Mouse (Mus musculus) liver, embryonic 13.5 days (tissue): ENCODE measurements around the gene Adora2a. TPM values are rescaled to one million over a fixed set of nuclear protein-coding genes. Genes with fewer than 3 reads are reported as not detected.
A peak's percentile ranks its signal among the peaks of the same experiment; 100 is the strongest.
"Not testable (repeated sequence)": the region's sequence is repeated elsewhere in the genome, so short reads cannot be mapped to it uniquely, and the experiment has no call there.

ENCODE experiments used
- ATAC-seq: fragments of 200-750 bp; cut with Nextera tagmentation; 2 replicates; pipeline ENCODE4 v1.8.0; 2017; ENCODE audit warnings: low read depth, mild to moderate bottlenecking, moderate number of reproducible peaks, moderate library complexity
- DNase-seq: peaks from one replicate; pipeline ENCODE4 v3.0.0; 2022
- H3K27ac ChIP-seq: fragments of 300-500 bp; sonication (generic); 2 replicates; pipeline ENCODE4 v1.5.1; 2015; ENCODE audit warnings: moderate library complexity, mild to moderate bottlenecking, inconsistent platforms
- H3K27me3 ChIP-seq: fragments of 300-500 bp; sonication (generic); 2 replicates; pipeline ENCODE4 v1.6.1; 2015; ENCODE audit warnings: mild to moderate bottlenecking, inconsistent platforms
- H3K36me3 ChIP-seq: fragments of 300-500 bp; sonication (generic); 2 replicates; pipeline ENCODE4 v1.6.1; 2015; ENCODE audit warnings: mild to moderate bottlenecking, inconsistent platforms
- H3K4me1 ChIP-seq: fragments of 300-500 bp; sonication (generic); replicated peaks from 2 replicates; pipeline ENCODE4 v1.6.1; 2015; ENCODE audit warnings: inconsistent platforms
- H3K4me2 ChIP-seq: fragments of 300-500 bp; sonication (generic); 2 replicates; pipeline ENCODE4 v1.6.1; 2015; ENCODE audit warnings: inconsistent platforms, mild to moderate bottlenecking, moderate library complexity
- H3K4me3 ChIP-seq: fragments of 300-500 bp; sonication (generic); replicated peaks from 2 replicates; pipeline ENCODE4 v1.5.1; 2015; ENCODE audit warnings: mild to moderate bottlenecking, inconsistent platforms
- H3K9ac ChIP-seq: fragments of 300-500 bp; sonication (generic); 2 replicates; pipeline ENCODE4 v1.6.1; 2015; ENCODE audit warnings: mild to moderate bottlenecking, inconsistent platforms
- H3K9me3 ChIP-seq: fragments of 300-500 bp; sonication (generic); replicated peaks from 2 replicates; pipeline ENCODE4 v1.6.1; 2016; ENCODE audit warnings: inconsistent platforms
- WGBS: fragments of 180-500 bp; shearing (Covaris S2); methylation state at CpG from one replicate; pipeline ENCODE4 v1.1.7; 2015; ENCODE audit not compliant: insufficient replicate concordance; 5-methylcytosine and 5-hydroxymethylcytosine counted together
- polyA plus RNA-seq: library from polyadenylated mRNA; unstranded; fragments of >200 nt; fragmentation: Nextera tagmentation; extraction: Ambion mirVana; gene quantifications from 2 replicates; pipeline ENCODE4 v1.2.1, GENCODE M21; 2015

The Adora2a gene
- polyA plus RNA-seq, 1 experiment from 2014 or later, result 1.7 TPM

DNA sequence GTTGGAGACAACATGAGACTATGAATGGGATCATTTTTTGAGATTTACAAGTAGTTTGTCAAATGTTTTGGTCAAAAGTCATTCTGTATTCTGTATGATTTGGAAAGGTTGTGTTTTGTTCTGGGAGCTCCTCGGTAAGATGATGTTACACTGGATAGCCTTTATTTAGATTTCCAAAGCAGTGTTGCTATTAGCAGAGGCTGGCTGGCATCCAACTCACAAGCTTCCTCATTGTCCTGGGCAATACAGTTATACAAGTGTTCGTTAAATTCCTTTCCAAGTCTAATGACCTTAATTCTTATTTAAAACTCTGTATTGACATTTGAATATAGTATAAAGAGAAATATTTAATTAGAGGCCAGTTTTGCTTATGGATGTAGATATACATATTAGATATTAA is 28.6 kb downstream of the Adora2a start:
- H3K4me3 ChIP-seq, result no peak overlapping the region
- H3K4me1 ChIP-seq, result no peaks in the 10 kb centered on the region
- no peak overlapping the region for H3K9ac ChIP-seq
- no peak overlapping the region for H3K27ac ChIP-seq
- H3K9me3 ChIP-seq, result no peaks in the 10 kb centered on the region
- WGBS, result 60% methylated on average over 2 of the region's 2 CpGs
- H3K36me3 ChIP-seq, result no peaks in the 10 kb centered on the region
- no peak for DNase-seq
- ATAC-seq, result no peak
- no peak overlapping the region for H3K4me2 ChIP-seq
- no peaks in the 10 kb centered on the region for H3K27me3 ChIP-seq

DNA sequence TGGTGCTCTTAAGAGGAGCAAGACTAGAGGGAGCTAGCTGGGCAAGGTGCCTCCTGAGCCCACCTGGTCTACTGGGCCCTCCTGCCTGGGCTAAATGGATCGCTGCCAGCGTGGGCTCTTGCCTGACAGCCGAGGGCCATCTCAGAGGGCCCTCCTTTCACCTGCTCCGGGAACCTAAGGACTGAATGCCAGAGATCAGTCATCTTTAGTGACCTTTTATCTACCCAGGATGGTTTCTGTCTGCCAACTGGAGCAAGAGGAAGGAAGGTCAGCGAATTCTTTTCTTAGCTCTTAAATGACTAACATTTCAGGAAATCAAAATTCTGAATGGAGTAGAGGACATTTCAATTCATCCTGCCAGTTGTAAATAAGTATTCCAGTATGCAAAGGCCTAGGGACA is 33.9 kb downstream of the Adora2a start:
- Histone ChIP-seq H3K4me2 (no peak overlapping the region), H3K9me3 (no peaks in the 10 kb centered on the region), H3K9ac (no peak overlapping the region), H3K4me3 (no peak overlapping the region), H3K36me3 (no peaks in the 10 kb centered on the region), H3K27ac (no peak overlapping the region), H3K4me1 (no peaks in the 10 kb centered on the region), H3K27me3 (no peaks in the 10 kb centered on the region)
- no peak for ATAC-seq
- DNase-seq, result no peak
- 68% methylated on average over 5 of the region's 5 CpGs for WGBS

DNA sequence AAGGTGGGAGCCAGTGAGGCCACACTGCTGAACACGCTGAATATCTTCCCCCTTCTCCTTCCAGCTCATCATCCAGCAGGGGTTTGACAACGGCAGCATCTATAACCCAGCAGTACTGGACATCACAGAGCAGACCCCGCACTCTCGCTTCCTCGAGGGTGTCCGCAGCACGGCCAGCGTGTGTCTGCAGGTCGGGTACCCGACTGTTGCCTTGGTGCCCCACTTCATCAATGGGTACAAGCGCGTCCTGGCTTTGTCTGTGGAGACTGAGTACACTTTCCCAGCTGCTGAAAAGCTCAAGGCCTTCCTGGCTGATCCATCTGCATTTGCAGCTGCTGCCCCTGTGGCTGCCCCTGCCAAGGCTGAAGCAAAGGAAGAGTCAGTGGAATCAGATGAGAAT is 35.9 kb downstream of the Adora2a start:
- Histone ChIP-seq H3K4me3 (no peak overlapping the region), H3K36me3 (no peaks in the 10 kb centered on the region), H3K27me3 (no peaks in the 10 kb centered on the region), H3K27ac (no peak overlapping the region), H3K4me2 (no peak overlapping the region), H3K9ac (no peak overlapping the region), H3K4me1 (no peaks in the 10 kb centered on the region), H3K9me3 (no peaks in the 10 kb centered on the region)
- DNase-seq, result no peak
- no peak for ATAC-seq
- 82% methylated on average over 12 of the region's 12 CpGs for WGBS

DNA sequence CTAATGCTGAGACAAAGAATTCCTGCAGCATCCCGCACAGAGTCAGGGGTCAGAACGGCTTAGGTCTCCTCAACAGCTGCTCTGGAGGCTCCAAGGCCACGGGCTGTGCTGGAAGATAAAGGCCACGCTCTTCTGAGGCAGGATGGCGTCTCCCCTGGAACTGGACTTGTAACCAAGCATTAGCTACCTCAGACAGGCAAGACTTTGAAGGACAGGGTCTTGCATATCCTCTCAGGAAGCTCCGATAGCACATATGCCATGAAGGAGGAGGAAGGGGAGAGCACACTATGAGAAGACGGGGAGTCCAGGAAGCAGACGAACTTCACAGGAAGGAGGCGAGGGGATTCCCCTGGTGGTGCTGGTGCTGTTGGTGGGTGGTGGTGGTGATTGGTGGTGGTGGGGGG is 37.2 kb downstream of the Adora2a start:
- H3K9ac ChIP-seq, H3K27ac ChIP-seq, H3K4me3 ChIP-seq, H3K4me2 ChIP-seq, H3K4me1 ChIP-seq, DNase-seq, H3K9me3 ChIP-seq, H3K36me3 ChIP-seq, H3K27me3 ChIP-seq: not testable (repeated sequence)
- peak; percentile 53 for ATAC-seq
- WGBS, result 25% methylated on average over 8 of the region's 9 CpGs

DNA sequence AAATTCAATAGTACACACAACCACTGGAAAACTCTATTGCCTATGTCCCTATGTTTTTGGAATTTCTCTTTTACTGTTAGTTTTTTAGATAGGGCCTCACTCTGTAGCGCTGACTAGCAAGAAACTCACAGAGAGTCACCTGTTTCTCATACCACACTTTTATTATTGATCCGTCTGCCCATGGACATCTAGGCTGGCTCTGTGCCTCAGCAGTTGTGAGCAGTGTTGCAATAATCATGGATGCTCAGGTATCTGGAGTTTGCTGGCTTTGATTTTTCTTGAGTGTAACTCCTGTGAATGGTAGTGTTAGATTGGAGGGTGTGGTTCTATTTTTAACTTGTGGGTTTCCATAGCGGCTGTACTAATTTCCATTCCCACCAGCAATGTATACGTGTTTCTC is 38.7 kb downstream of the Adora2a start:
- no peak for DNase-seq

DNA sequence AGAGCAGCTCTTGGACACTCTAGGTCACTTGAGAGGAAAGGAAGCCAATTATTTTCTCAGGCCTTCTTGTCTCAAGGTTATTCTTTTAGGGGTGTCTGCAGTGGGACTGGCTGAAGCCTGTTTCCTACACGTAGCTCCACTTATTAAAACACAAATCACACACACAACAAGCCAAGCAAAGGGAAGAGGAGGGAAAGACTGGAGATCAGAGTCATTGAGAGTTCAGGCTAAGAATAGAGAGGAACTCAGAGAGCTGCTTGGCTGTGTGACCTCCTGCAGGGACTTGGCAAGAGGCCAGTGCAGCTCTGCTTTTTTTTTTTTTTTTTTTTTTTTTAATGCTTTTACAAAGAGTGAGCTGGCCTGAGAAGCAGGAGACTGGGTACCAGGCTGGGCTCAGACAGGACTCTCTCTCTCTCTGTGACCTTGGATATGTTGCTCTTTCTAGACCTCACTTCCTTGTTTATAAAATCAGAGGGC is 47.6 kb downstream of the Adora2a start:
- not testable (repeated sequence) for H3K27ac ChIP-seq, H3K9ac ChIP-seq, H3K4me2 ChIP-seq, H3K36me3 ChIP-seq, DNase-seq, H3K9me3 ChIP-seq, H3K4me1 ChIP-seq, H3K27me3 ChIP-seq, H3K4me3 ChIP-seq
- 0 out of 2 replicates have a peak, but pooled peaks have one; percentile 31 for ATAC-seq
- 8% methylated on average over 1 of the region's 1 CpGs for WGBS

More for the DNA sequence above, 38.7 kb downstream of the Adora2a start:
- no peak for ATAC-seq
- H3K4me3 ChIP-seq, result no peak overlapping the region
- no peaks in the 10 kb centered on the region for H3K9me3 ChIP-seq
- no peak overlapping the region for H3K27ac ChIP-seq
- no peaks in the 10 kb centered on the region for H3K36me3 ChIP-seq
- WGBS, result 41% methylated on average over 4 of the region's 4 CpGs
- H3K4me2 ChIP-seq, result no peak overlapping the region
- no peaks in the 10 kb centered on the region for H3K27me3 ChIP-seq
- H3K4me1 ChIP-seq, result no peaks in the 10 kb centered on the region
- no peak overlapping the region for H3K9ac ChIP-seq

DNA sequence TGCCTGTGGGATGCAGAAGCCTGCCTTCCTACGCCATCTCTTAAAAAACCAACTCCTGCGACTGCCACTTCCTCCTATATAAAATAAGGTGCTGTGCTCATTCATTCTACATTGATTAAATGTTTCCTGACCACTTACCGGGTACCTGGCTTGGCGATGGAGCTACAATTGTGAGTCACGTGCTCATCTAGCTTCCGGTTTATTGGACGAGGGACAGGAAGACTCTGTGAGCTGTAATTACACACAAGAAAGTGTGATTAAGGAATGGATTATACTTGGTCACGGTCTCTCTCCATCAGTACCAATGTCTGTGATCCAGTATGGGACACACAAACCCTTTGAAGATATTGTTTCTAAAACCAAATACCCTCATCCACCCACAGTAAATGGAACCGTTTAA is 48.1 kb downstream of the Adora2a start:
- DNase-seq (no peak), ATAC-seq (no peak)
- no peak overlapping the region for H3K9ac ChIP-seq
- no peak overlapping the region for H3K4me2 ChIP-seq
- H3K36me3 ChIP-seq, result no peaks in the 10 kb centered on the region
- no peak overlapping the region for H3K4me3 ChIP-seq
- no peaks in the 10 kb centered on the region for H3K27me3 ChIP-seq
- no peak overlapping the region for H3K27ac ChIP-seq
- H3K9me3 ChIP-seq, result no peaks in the 10 kb centered on the region
- no peaks in the 10 kb centered on the region for H3K4me1 ChIP-seq
- 65% methylated on average over 9 of the region's 9 CpGs for WGBS

DNA sequence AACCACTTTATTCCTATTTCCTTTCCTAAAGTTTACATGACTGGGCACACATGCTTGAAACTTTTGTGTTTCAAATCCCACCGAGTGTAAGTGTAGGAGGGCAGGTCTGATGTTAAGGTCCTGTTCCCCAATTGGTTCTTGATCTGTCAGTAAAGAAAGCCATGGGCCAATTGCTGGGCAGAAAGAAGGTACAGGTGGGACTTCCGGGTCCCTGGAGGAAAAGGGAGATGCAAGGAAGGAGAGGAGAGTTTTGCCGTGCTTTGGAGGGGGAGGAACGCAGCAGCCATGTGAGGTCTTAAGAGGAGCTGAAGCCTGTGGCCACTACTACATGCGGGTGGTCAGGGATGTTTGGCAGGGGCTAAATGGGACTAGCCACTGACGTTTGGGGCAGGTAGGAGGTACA is 48.6 kb downstream of the Adora2a start:
- 41% methylated on average over 6 of the region's 6 CpGs for WGBS
- H3K4me1 ChIP-seq, result no peaks in the 10 kb centered on the region
- no peak for ATAC-seq
- 0 out of 2 replicates have a peak overlapping the region, but pooled peaks have one; percentile 12 for H3K4me3 ChIP-seq
- H3K9me3 ChIP-seq, result no peaks in the 10 kb centered on the region
- H3K36me3 ChIP-seq, result no peaks in the 10 kb centered on the region
- H3K4me2 ChIP-seq, result peak overlapping the region; percentile 32; the same call in 1 of the 2 replicates
- H3K27me3 ChIP-seq, result no peaks in the 10 kb centered on the region
- H3K9ac ChIP-seq, result no peak overlapping the region
- DNase-seq, result no peak
- no peak overlapping the region for H3K27ac ChIP-seq

DNA sequence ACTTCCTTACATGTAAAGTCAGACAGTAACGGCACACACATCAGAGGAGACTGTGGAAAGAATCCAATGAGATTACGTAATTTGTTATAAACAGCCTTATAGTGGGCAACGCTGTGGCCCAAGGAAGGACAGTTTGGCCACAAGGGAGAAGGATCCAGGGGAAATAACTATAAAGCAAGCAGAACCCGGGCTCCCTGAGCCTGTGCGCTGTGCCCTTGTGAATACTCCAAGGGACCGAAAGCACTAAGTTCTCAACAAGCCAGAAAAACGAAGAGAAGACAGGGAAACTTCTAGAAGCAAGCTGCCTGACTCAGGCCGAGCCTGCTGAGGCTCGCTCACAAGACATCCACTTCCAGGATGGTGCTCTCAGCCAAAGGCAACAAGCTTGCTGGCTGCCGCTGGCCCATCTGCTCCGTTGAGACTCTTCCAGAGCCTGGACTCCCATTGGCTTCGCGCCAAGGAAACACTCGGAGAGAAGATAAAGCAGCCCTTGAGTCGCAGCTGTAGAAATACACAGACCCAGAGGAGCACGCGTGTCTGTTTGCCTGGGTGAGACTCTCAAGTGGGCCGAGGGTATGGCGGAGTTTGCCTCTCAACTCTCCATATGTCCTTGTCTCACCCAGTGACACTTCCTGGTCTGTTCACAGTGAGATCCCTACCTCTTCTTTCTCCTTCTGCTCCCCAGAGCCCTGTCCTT is 57.1 kb downstream of the Adora2a start:
- H3K27me3 ChIP-seq, ATAC-seq, H3K4me2 ChIP-seq, DNase-seq, H3K36me3 ChIP-seq, H3K9me3 ChIP-seq, H3K4me1 ChIP-seq, H3K9ac ChIP-seq, H3K27ac ChIP-seq, H3K4me3 ChIP-seq: not testable (repeated sequence)
- 73% methylated on average over 13 of the region's 19 CpGs for WGBS

DNA sequence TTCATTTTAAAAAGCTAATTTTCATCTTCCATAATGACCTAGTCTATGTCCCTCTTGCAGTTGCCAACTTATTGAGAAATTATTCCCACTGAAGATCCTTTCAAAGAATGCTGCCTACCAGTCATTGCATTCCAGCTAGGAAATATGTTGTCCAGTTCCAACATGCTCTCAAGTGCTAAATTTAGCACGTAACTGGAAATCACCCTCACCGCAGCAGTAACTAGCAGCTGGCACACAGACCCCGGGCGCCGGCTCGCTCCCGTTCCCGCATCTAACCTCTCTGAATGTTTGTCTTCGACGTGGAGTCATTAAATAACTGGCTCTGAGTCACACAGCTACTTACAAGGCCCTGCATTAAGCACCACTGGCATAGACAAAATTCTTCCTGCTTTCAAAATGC is 62.0 kb downstream of the Adora2a start:
- no peak overlapping the region for H3K27ac ChIP-seq
- ATAC-seq, result no peak

More for the DNA sequence above, 62.0 kb downstream of the Adora2a start:
- Histone ChIP-seq H3K4me2 (no peak overlapping the region), H3K27me3 (no peaks in the 10 kb centered on the region), H3K36me3 (no peaks in the 10 kb centered on the region), H3K9ac (no peak overlapping the region), H3K4me1 (no peaks in the 10 kb centered on the region), H3K4me3 (no peak overlapping the region), H3K9me3 (no peaks in the 10 kb centered on the region)
- DNase-seq, result no peak
- 82% methylated on average over 10 of the region's 10 CpGs for WGBS
